In genomic region chr10:125987307-125987706, GRCm38 (mm10) we compare ENCODE assay signal across 18 mouse cellular contexts.
"Had no signal": no experiment of that assay in that cellular context is flagged by ENCODE, and none has a peak within 500 bp of the region (broad histone marks: within the 10 kb centered on the region; RNA-seq: fewer than 3 reads in every experiment).

No protein-coding gene starts in this region.

- H3K9me3 ChIP-seq: kidney, embryonic 15.5 days; liver, embryonic 13.5 days; neural tube, embryonic 13.5 days had no signal

- H3K27me3 ChIP-seq: kidney, embryonic 15.5 days; liver, embryonic 13.5 days; megakaryocyte, embryonic 14.5 days; neural tube, embryonic 13.5 days had no signal

- H3K27ac ChIP-seq: kidney, embryonic 15.5 days; liver, embryonic 13.5 days; macrophage; neural tube, embryonic 13.5 days had no signal

- H3K4me2 ChIP-seq: kidney, embryonic 15.5 days; liver, embryonic 13.5 days; midbrain, embryonic 11.5 days; neural tube, embryonic 13.5 days had no signal

- DNase-seq: kidney, adult 2 months; kidney, postnatal 25 days; layer of hippocampus, adult 9-11 months; layer of hippocampus, postnatal 36 days; liver; liver, embryonic 13.5 days; liver, postnatal 0 days; lung, postnatal 10 days; retina, postnatal 1 day; right cerebral cortex, postnatal 4 days; thymus, adult 2 months; thymus, postnatal 25 days had no signal

- H3K9ac ChIP-seq: kidney, embryonic 15.5 days; liver, embryonic 13.5 days; liver, postnatal 0 days; neural tube, embryonic 13.5 days had no signal

- H3K36me3 ChIP-seq: liver, embryonic 13.5 days; neural tube, embryonic 13.5 days had no signal

- ATAC-seq: liver, postnatal 0 days; midbrain, embryonic 16.5 days had no signal

- H3K4me1 ChIP-seq: liver, embryonic 13.5 days; megakaryocyte, embryonic 14.5 days had no signal

- H3K4me3 ChIP-seq: kidney, embryonic 15.5 days; liver, embryonic 13.5 days; megakaryocyte, embryonic 14.5 days; neural tube, embryonic 13.5 days had no signal
